Mouse (Mus musculus) kidney, adult 2 months (tissue): Measurements from ENCODE around the gene Rnf187.

Source experiments
- CTCF ChIP-seq: fragments of 200-500 bp; conservative IDR thresholded peaks from 2 replicates; pipeline ENCODE4 v1.5.1; 2011; ENCODE audit warnings: low read depth, mild to moderate bottlenecking, control low read depth, low read length, moderate library complexity, mixed read lengths; ENCODE audit not compliant: insufficient read depth, insufficient read length
- POLR2A ChIP-seq: fragments of 200-500 bp; IDR thresholded peaks from one replicate; pipeline ENCODE4 v1.6.1; 2011; ENCODE audit warnings: low read depth, low read length, control low read depth

- TF ChIP-seq CTCF (0 out of 2 replicates have a peak, but pooled peaks have one; percentile 12), POLR2A (no peak)
These were observed 8.5 kb downstream of the Rnf187 start for GRCm38 (mm10) chr11:58930254-58930653.
